Mouse (Mus musculus): ENCODE data around the gene Dek.

The Dek gene

GRCm38 (mm10) chr13:47109239-47109638 is 3.2 kb upstream of the Dek start:
- DNase-seq = no peak

- no peak for DNase-seq
Observed at GRCm38 (mm10) chr13:47106580-47106888, 533 bp upstream of the Dek start.

- DNase-seq = peak; percentile 45
Observed at GRCm38 (mm10) chr13:47104856-47105541, 1.0 kb downstream of the Dek start.

- DNase-seq = peak; percentile 23
Observed at GRCm38 (mm10) chr13:47104146-47104545, 1.9 kb downstream of the Dek start.

GRCm38 (mm10) chr13:47100587-47100986 is 5.4 kb downstream of the Dek start:
- DNase-seq = no peak

GRCm38 (mm10) chr13:47099265-47099664 is 6.7 kb downstream of the Dek start:
- no peak for DNase-seq

- DNase-seq = no peak
Observed at GRCm38 (mm10) chr13:47096591-47096990, 9.4 kb downstream of the Dek start.

GRCm38 (mm10) chr13:47093791-47094190 is 12.2 kb downstream of the Dek start:
- DNase-seq = no peak

GRCm38 (mm10) chr13:47089271-47089670 is 16.7 kb downstream of the Dek start:
- no peak for DNase-seq

- DNase-seq = no peak
Observed at GRCm38 (mm10) chr13:47088433-47088832, 17.6 kb downstream of the Dek start.

- DNase-seq = no peak
Observed at GRCm38 (mm10) chr13:47080905-47081505, 25.0 kb downstream of the Dek start.

GRCm38 (mm10) chr13:47078799-47079198 is 27.2 kb downstream of the Dek start:
- DNase-seq = no peak

GRCm38 (mm10) chr13:47077367-47077766 is 28.6 kb downstream of the Dek start:
- no peak for DNase-seq

- DNase-seq = no peak
Observed at GRCm38 (mm10) chr13:47076156-47076555, 29.8 kb downstream of the Dek start.

- DNase-seq = no peak
Observed at GRCm38 (mm10) chr13:47072484-47072883, 33.5 kb downstream of the Dek start.

GRCm38 (mm10) chr13:47071871-47072270 is 34.1 kb downstream of the Dek start:
- no peak for DNase-seq

GRCm38 (mm10) chr13:47070329-47071080 is 35.5 kb downstream of the Dek start:
- no peak for DNase-seq

GRCm38 (mm10) chr13:47067001-47067400 is 39.0 kb downstream of the Dek start:
- no peak for DNase-seq

GRCm38 (mm10) chr13:47066516-47066915 is 39.5 kb downstream of the Dek start:
- no peak for DNase-seq

- DNase-seq = peak; percentile 73
Observed at GRCm38 (mm10) chr13:47063985-47064760, 41.8 kb downstream of the Dek start.

GRCm38 (mm10) chr13:47062756-47063155 is 43.2 kb downstream of the Dek start:
- no peak for DNase-seq

- no peak for DNase-seq
Observed at GRCm38 (mm10) chr13:47056781-47057180, 49.2 kb downstream of the Dek start.

GRCm38 (mm10) chr13:47056126-47056525 is 49.9 kb downstream of the Dek start:
- no peak for DNase-seq
